In genomic region chr4:141598199-141598893, GRCm38 (mm10) we compare ENCODE assay signal across 7 mouse cellular contexts. TPM values are rescaled to one million over a fixed set of nuclear protein-coding genes. Genes with fewer than 3 reads are reported as not detected.
DNase-seq lines count a peak whose midpoint lies in the region; ATAC-seq lines count a peak whose summit lies in the region.

No protein-coding gene starts in this region.

- intact Hi-C loops in left cerebral cortex, postnatal 36 days (cut with DNase I) = no loop called here

- WGBS in embryonic facial prominence, embryonic 10.5 days = under 1% methylated on average over 19 of the region's 19 CpGs
- 1% methylated on average over 19 of the region's 19 CpGs for WGBS in heart, embryonic 10.5 days
- 1% methylated on average over 18 of the region's 19 CpGs for WGBS in midbrain, embryonic 12.5 days

- H3K4me3 ChIP-seq in embryonic facial prominence, embryonic 10.5 days = peak overlapping the region; percentile 67
- peak overlapping the region; percentile 79 for H3K4me3 ChIP-seq in heart, embryonic 10.5 days
- peak overlapping the region; percentile 46 for H3K4me3 ChIP-seq in midbrain, embryonic 12.5 days

- H3K4me1 ChIP-seq in embryonic facial prominence, embryonic 10.5 days = peaks cover 57% of the 10 kb centered on the region
- H3K4me1 ChIP-seq in heart, embryonic 10.5 days = peaks cover 62% of the 10 kb centered on the region
- peaks cover 27% of the 10 kb centered on the region for H3K4me1 ChIP-seq in midbrain, embryonic 12.5 days

- H3K9ac ChIP-seq in midbrain, embryonic 12.5 days (replicated peaks) = peak overlapping the region; percentile 37

- peak; percentile 78 for DNase-seq in embryonic facial prominence, embryonic 10.5 days (ENCODE audit: low spot score)
- no peak for DNase-seq in heart, embryonic 10.5 days (ENCODE audit: low spot score)
- peak; percentile 83 for DNase-seq in kidney, postnatal 14 days
- DNase-seq in layer of hippocampus, postnatal 36 days = no peak
- no peak for DNase-seq in left cerebral cortex, postnatal 36 days (ENCODE audit: low spot score in 2 of 2)
- DNase-seq in right cerebral cortex, postnatal 14 days = no peak

- no peak for ATAC-seq in midbrain, embryonic 12.5 days (ENCODE audit: low FRiP score, low read depth)

- peak overlapping the region; percentile 71 for H3K4me2 ChIP-seq in midbrain, embryonic 12.5 days (replicated peaks)

- peaks cover 28% of the 10 kb centered on the region for H3K27me3 ChIP-seq in embryonic facial prominence, embryonic 10.5 days (replicated peaks; ENCODE audit: low read depth, poor library complexity, severe bottlenecking)
- peaks cover 7% of the 10 kb centered on the region; the same call in 1 of the 2 replicates for H3K27me3 ChIP-seq in heart, embryonic 10.5 days (ENCODE audit: insufficient read depth, poor library complexity, severe bottlenecking)
- H3K27me3 ChIP-seq in midbrain, embryonic 12.5 days = peaks cover 47% of the 10 kb centered on the region

- H3K9me3 ChIP-seq in embryonic facial prominence, embryonic 10.5 days = no peaks in the 10 kb centered on the region
- no peaks in the 10 kb centered on the region for H3K9me3 ChIP-seq in heart, embryonic 10.5 days
- H3K9me3 ChIP-seq in midbrain, embryonic 12.5 days = no peaks in the 10 kb centered on the region

- H3K27ac ChIP-seq in embryonic facial prominence, embryonic 10.5 days (replicated peaks) = peak overlapping the region; percentile 88
- H3K27ac ChIP-seq in heart, embryonic 10.5 days = peak overlapping the region; percentile 91
- peak overlapping the region; percentile 42; the same call in 1 of the 2 replicates for H3K27ac ChIP-seq in midbrain, embryonic 12.5 days (replicated peaks)

- peaks cover 28% of the 10 kb centered on the region for H3K36me3 ChIP-seq in embryonic facial prominence, embryonic 10.5 days (replicated peaks)
- H3K36me3 ChIP-seq in heart, embryonic 10.5 days = peaks cover 22% of the 10 kb centered on the region
- H3K36me3 ChIP-seq in midbrain, embryonic 12.5 days = no peaks in the 10 kb centered on the region

RNA-seq across cellular contexts. Expression of gene Fblim1, which starts 7.5 kb away (rescaled TPM):
- polyA plus RNA-seq in embryonic facial prominence, embryonic 10.5 days (2016; fragmentation: Nextera tagmentation; extraction: Ambion mirVana) = 56.3 and 68.1 TPM in 2 replicates
- polyA plus RNA-seq in heart, embryonic 10.5 days (2016; fragmentation: Nextera tagmentation; extraction: Ambion mirVana) = 61.9 and 62.7 TPM in 2 replicates
- polyA plus RNA-seq in midbrain, embryonic 12.5 days (2016; fragmentation: Nextera tagmentation; extraction: Ambion mirVana) = 22.2 and 28.7 TPM in 2 replicates
- total RNA-seq in layer of hippocampus, postnatal 36 days (2021) = 1 to 10 TPM in 1 of 2 experiments, under 1 TPM in 1; 0.50 to 1.0 TPM
- 1 to 10 TPM in 1 of 2 experiments, under 1 TPM in 1; 0.68 to 1.2 TPM for total RNA-seq in left cerebral cortex, postnatal 36 days (2021)

RNA-seq across cellular contexts. Expression of gene Tmem82, which starts 20.1 kb away (rescaled TPM):
- polyA plus RNA-seq in embryonic facial prominence, embryonic 10.5 days (2016; fragmentation: Nextera tagmentation; extraction: Ambion mirVana) = 1.5 and 2.1 TPM in 2 replicates
- 0.96 and 2.4 TPM in 2 replicates for polyA plus RNA-seq in heart, embryonic 10.5 days (2016; fragmentation: Nextera tagmentation; extraction: Ambion mirVana)
- 0.26 and 0.41 TPM in 2 replicates for polyA plus RNA-seq in midbrain, embryonic 12.5 days (2016; fragmentation: Nextera tagmentation; extraction: Ambion mirVana)
- under 1 TPM; 0.28 to 0.42 TPM for total RNA-seq in layer of hippocampus, postnatal 36 days (2021)
- total RNA-seq in left cerebral cortex, postnatal 36 days (2021) = 1 to 10 TPM in 1 of 2 experiments, under 1 TPM in 1; 0.35 to 1.3 TPM

RNA-seq across cellular contexts. Expression of gene Slc25a34, which starts 25.3 kb away (rescaled TPM):
- 0.09 TPM in 1 of 2 replicates, not detected in the other for polyA plus RNA-seq in embryonic facial prominence, embryonic 10.5 days (2016; fragmentation: Nextera tagmentation; extraction: Ambion mirVana)
- polyA plus RNA-seq in heart, embryonic 10.5 days (2016; fragmentation: Nextera tagmentation; extraction: Ambion mirVana) = 0.20 and 0.34 TPM in 2 replicates
- 0.06 TPM in 1 of 2 replicates, not detected in the other for polyA plus RNA-seq in midbrain, embryonic 12.5 days (2016; fragmentation: Nextera tagmentation; extraction: Ambion mirVana)
- 1 to 10 TPM; 2.6 to 2.9 TPM for total RNA-seq in layer of hippocampus, postnatal 36 days (2021)
- 1 to 10 TPM; 3.0 to 4.3 TPM for total RNA-seq in left cerebral cortex, postnatal 36 days (2021)

RNA-seq across cellular contexts. Expression of gene Spen, which starts 59.9 kb away (rescaled TPM):
- polyA plus RNA-seq in embryonic facial prominence, embryonic 10.5 days (2016; fragmentation: Nextera tagmentation; extraction: Ambion mirVana) = 9.6 and 12.1 TPM in 2 replicates
- 6.0 and 8.4 TPM in 2 replicates for polyA plus RNA-seq in heart, embryonic 10.5 days (2016; fragmentation: Nextera tagmentation; extraction: Ambion mirVana)
- polyA plus RNA-seq in midbrain, embryonic 12.5 days (2016; fragmentation: Nextera tagmentation; extraction: Ambion mirVana) = 22.2 and 24.2 TPM in 2 replicates
- 10 to 100 TPM; 55.3 to 66.7 TPM for total RNA-seq in layer of hippocampus, postnatal 36 days (2021)
- total RNA-seq in left cerebral cortex, postnatal 36 days (2021) = 10 to 100 TPM; 50.8 to 72.8 TPM

Comparison
In these comparisons a context has a peak if more than half of its experiments do, and no peak if none do; other contexts are left out.
1. DNase-seq: peak in embryonic facial prominence, embryonic 10.5 days (single experiment) and kidney, postnatal 14 days (single experiment); none in heart, embryonic 10.5 days (single experiment), layer of hippocampus, postnatal 36 days (0 of 2), left cerebral cortex, postnatal 36 days (0 of 2) and right cerebral cortex, postnatal 14 days (single experiment).
2. Peak in every context shown above with its lines, with median percentiles within 50 percentile points of each other: H3K27ac ChIP-seq and H3K4me3 ChIP-seq.